Mouse (Mus musculus) MEL (cell line): ENCODE data around the gene Col4a4.

Experiments
- CHD1 ChIP-seq: IDR thresholded peaks from 2 replicates; pipeline ENCODE4 v1.6.1; 2012; ENCODE audit warnings: low read depth, mild to moderate bottlenecking, inconsistent platforms, low read length, improper control_type of control experiment
- CTCF ChIP-seq, 3 experiments: IDR thresholded peaks in 2 of 3; conservative IDR thresholded peaks in 1 of 3; 2 replicates each; pipeline ENCODE4 v1.5.1; 2011 to 2012; ENCODE audit warnings: low read length in 3 of 3, low read depth in 2 of 3, mild to moderate bottlenecking in 2 of 3, improper control_type of control experiment in 1 of 3, inconsistent platforms in 1 of 3, mixed read lengths in 1 of 3, moderate library complexity in 1 of 3; ENCODE audit not compliant: control insufficient read depth in 1 of 3, insufficient read depth in 1 of 3, poor library complexity in 1 of 3, severe bottlenecking in 1 of 3
- EP300 ChIP-seq, 2 experiments: IDR thresholded peaks; 2 replicates each; pipeline ENCODE4 v1.6.1; 2011; ENCODE audit warnings: improper control_type of control experiment in 2 of 2, low read length in 2 of 2, low read depth in 1 of 2, mild to moderate bottlenecking in 1 of 2
- MAX ChIP-seq: IDR thresholded peaks from 2 replicates; pipeline ENCODE4 v1.6.1; 2011; ENCODE audit warnings: low read length, improper control_type of control experiment
- USF1 ChIP-seq: IDR thresholded peaks from 2 replicates; pipeline ENCODE4 v1.6.1; 2014; ENCODE audit warnings: low read depth, mild to moderate bottlenecking, inconsistent platforms, low read length, improper control_type of control experiment, moderate library complexity

DNA sequence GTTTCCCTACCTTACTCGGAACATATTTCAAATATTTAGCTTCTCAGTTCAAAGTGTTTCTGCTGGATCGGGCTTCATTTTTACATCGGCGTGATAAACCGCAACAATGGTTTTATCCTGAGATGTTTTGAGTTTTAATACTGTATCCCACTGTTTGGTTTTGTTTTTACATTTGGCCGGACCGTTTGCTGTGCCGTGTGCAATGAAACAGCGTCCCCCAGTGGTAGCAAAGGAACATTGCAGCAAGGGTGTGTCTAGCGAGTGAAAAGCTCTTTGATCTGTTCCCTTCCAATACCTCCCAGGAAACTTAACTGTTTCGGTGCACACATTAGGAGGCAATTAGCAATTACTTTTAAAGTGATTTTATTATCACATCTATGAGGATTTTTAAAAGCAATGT is 110.4 kb downstream of the Col4a4 start:
- TF ChIP-seq EP300 (IDR thresholded peaks at IDR 0.05; ENCODE audit: low read depth in 1 of 2, low read length in 2 of 2), result no peak
- no peak for TF ChIP-seq MAX
- TF ChIP-seq CTCF (IDR thresholded peaks at IDR 0.05 in 2 of 3, conservative IDR thresholded peaks at IDR 0.05 in 1 of 3; ENCODE audit: control insufficient read depth in 1 of 3, insufficient read depth in 1 of 3, low read depth in 2 of 3, low read length in 3 of 3, poor library complexity in 1 of 3, severe bottlenecking in 1 of 3), result peak; percentile 53 to 77 (median 72)
- TF ChIP-seq CHD1, result no peak
- no peak for TF ChIP-seq USF1
